Mouse (Mus musculus): ENCODE results near the gene Tbx2. TPM values are rescaled to one million over a fixed set of nuclear protein-coding genes. Genes with fewer than 3 reads are reported as not detected.

Gene Tbx2
- total and polyA plus RNA-seq, 3 experiments, result 0.17 TPM; not detected in 2

- Histone ChIP-seq H3K36me3 (replicated peaks in 1 of 2; ENCODE audit: control insufficient read depth in 1 of 2, insufficient read depth in 1 of 2, low read length in 1 of 2) (no peaks in the 10 kb centered on the region), H3K27ac (ENCODE audit: insufficient read depth, low read depth) (no peak overlapping the region), H3K4me1 (ENCODE audit: control insufficient read depth in 1 of 2, insufficient read depth in 2 of 2) (peaks cover 9 to 37% of the 10 kb centered on the region in 2 experiments), H3K9ac (ENCODE audit: insufficient read depth, low read depth) (no peak overlapping the region), H3K9me3 (replicated peaks; ENCODE audit: low read length) (peaks cover 5% of the 10 kb centered on the region), H3K79me2 (replicated peaks; ENCODE audit: control insufficient read depth, extremely low read depth, insufficient read depth, poor library complexity, severe bottlenecking) (no peaks in the 10 kb centered on the region), H3K4me2 (ENCODE audit: insufficient read depth, low read depth, poor library complexity, severe bottlenecking) (no peak overlapping the region), H3K27me3 (replicated peaks) (no peaks in the 10 kb centered on the region), H3K4me3 (replicated peaks in 1 of 3; ENCODE audit: low read depth in 2 of 3, low read length in 2 of 3, poor library complexity in 1 of 3) (no peak overlapping the region)
- TF ChIP-seq ETS1 (conservative IDR thresholded peaks at IDR 0.05; ENCODE audit: low read depth, low read length) (no peak), PAX5 (IDR thresholded peaks at IDR 0.05; ENCODE audit: low read length) (no peak), POLR2AphosphoS2 (IDR thresholded peaks at IDR 0.05; ENCODE audit: low read depth, low read length) (no peak), ZNF384 (IDR thresholded peaks at IDR 0.05; ENCODE audit: low read depth, low read length) (no peak), POLR2A (IDR thresholded peaks at IDR 0.05; ENCODE audit: low read depth, low read length) (no peak), IRF4 (IDR thresholded peaks at IDR 0.05; ENCODE audit: low read depth, low read length) (no peak), HCFC1 (IDR thresholded peaks at IDR 0.05; ENCODE audit: low read depth, low read length) (no peak), MYC (IDR thresholded peaks at IDR 0.05; ENCODE audit: low read depth, low read length) (no peak), CTCF (conservative IDR thresholded peaks at IDR 0.05 in 1 of 2, IDR thresholded peaks at IDR 0.05 in 1 of 2; ENCODE audit: low read depth in 2 of 2, low read length in 2 of 2) (no peak), E2F4 (IDR thresholded peaks at IDR 0.05; ENCODE audit: insufficient replicate concordance, low read depth, low read length) (no peak), CHD1 (IDR thresholded peaks at IDR 0.05; ENCODE audit: low read depth, low read length) (no peak), KAT2A (IDR thresholded peaks at IDR 0.05; ENCODE audit: insufficient replicate concordance, low read length) (no peak), MAZ (IDR thresholded peaks at IDR 0.05; ENCODE audit: low read depth, low read length) (no peak), MAX (IDR thresholded peaks at IDR 0.05; ENCODE audit: low read length) (no peak), ZC3H11A (IDR thresholded peaks at IDR 0.05; ENCODE audit: low read depth, low read length) (no peak), UBTF (IDR thresholded peaks at IDR 0.05; ENCODE audit: low read depth, low read length) (no peak), MXI1 (IDR thresholded peaks at IDR 0.05; ENCODE audit: low read depth, low read length) (no peak), EP300 (IDR thresholded peaks at IDR 0.05; ENCODE audit: low read length) (no peak)
- DNase-seq (ENCODE audit: extremely low read depth), result no peak
- dilution Hi-C loops (cut with MboI; ENCODE audit: extremely low pct_ligation_motif_present, extremely low pct_unique_long_range_greater_than_20kb, low sequenced_read_pairs), result no loop called here
- in situ Hi-C loops (cut with MboI; ENCODE audit: low pct_ligation_motif_present, low pct_unique_long_range_greater_than_20kb, low sequenced_read_pairs), result loop anchor here (10.0 kb wide), 1 partner anchor 300 kb away; no protein-coding TSS in a partner anchor
Observed at GRCm38 (mm10) chr11:85825031-85825430, 7.3 kb upstream of the Tbx2 start.

GRCm38 (mm10) chr11:85825823-85826222 lies 6.5 kb upstream of the Tbx2 start:
- no peak overlapping the region for H3K27ac ChIP-seq (ENCODE audit: insufficient read depth, low read depth)
- in situ Hi-C loops (cut with MboI; ENCODE audit: low pct_ligation_motif_present, low pct_unique_long_range_greater_than_20kb, low sequenced_read_pairs), result loop anchor here (10.0 kb wide), 1 partner anchor 301 kb away; no protein-coding TSS in a partner anchor
- no peaks in the 10 kb centered on the region for H3K27me3 ChIP-seq (replicated peaks)
- dilution Hi-C loops (cut with MboI; ENCODE audit: extremely low pct_ligation_motif_present, extremely low pct_unique_long_range_greater_than_20kb, low sequenced_read_pairs), result no loop called here
- H3K9me3 ChIP-seq (replicated peaks; ENCODE audit: low read length), result peaks cover 7% of the 10 kb centered on the region
- TF ChIP-seq KAT2A (IDR thresholded peaks at IDR 0.05; ENCODE audit: insufficient replicate concordance, low read length) (no peak), NELFE (IDR thresholded peaks at IDR 0.05; ENCODE audit: low read depth, low read length) (no peak), PAX5 (IDR thresholded peaks at IDR 0.05; ENCODE audit: low read length) (no peak)
- no peaks in the 10 kb centered on the region for H3K36me3 ChIP-seq (replicated peaks in 1 of 2; ENCODE audit: control insufficient read depth in 1 of 2, insufficient read depth in 1 of 2, low read length in 1 of 2)
- no peak overlapping the region for H3K4me3 ChIP-seq (replicated peaks in 1 of 3; ENCODE audit: low read depth in 2 of 3, low read length in 2 of 3, poor library complexity in 1 of 3)
- H3K4me1 ChIP-seq (ENCODE audit: control insufficient read depth in 1 of 2, insufficient read depth in 2 of 2), result peaks cover 9 to 29% of the 10 kb centered on the region in 2 experiments
- no peak overlapping the region for H3K9ac ChIP-seq (ENCODE audit: insufficient read depth, low read depth)
- no peak for DNase-seq (ENCODE audit: extremely low read depth)
- H3K79me2 ChIP-seq (replicated peaks; ENCODE audit: control insufficient read depth, extremely low read depth, insufficient read depth, poor library complexity, severe bottlenecking), result no peaks in the 10 kb centered on the region
- H3K4me2 ChIP-seq (ENCODE audit: insufficient read depth, low read depth, poor library complexity, severe bottlenecking), result no peak overlapping the region
